20 mouse cellular contexts compared by ENCODE assay signal in genomic region chr6:59968222-59968621, GRCm38 (mm10).
DNase-seq lines count a peak whose midpoint lies in the region; ATAC-seq and TF ChIP-seq lines count a peak whose summit lies in the region.
"Had no signal": no experiment of that assay in that cellular context is flagged by ENCODE, and none has a peak within 500 bp of the region (broad histone marks: within the 10 kb centered on the region; RNA-seq: fewer than 3 reads in every experiment).

No protein-coding gene starts in this region.

- no peak overlapping the region for H3K9ac ChIP-seq in heart, embryonic 14.5 days (ENCODE audit: low read length)
- no peak overlapping the region for H3K9ac ChIP-seq in heart, postnatal 0 days (replicated peaks; ENCODE audit: low read depth, low read length)
- H3K9ac ChIP-seq in heart, adult 2 months (ENCODE audit: low read depth, low read length), result no peak overlapping the region
- H3K9ac ChIP-seq: embryonic facial prominence, embryonic 13.5 days; embryonic facial prominence, embryonic 15.5 days; forebrain, embryonic 12.5 days had no signal

- no peaks in the 10 kb centered on the region for H3K9me3 ChIP-seq in heart, embryonic 14.5 days (ENCODE audit: control insufficient read depth, low read length)
- H3K9me3 ChIP-seq in heart, postnatal 0 days (replicated peaks; ENCODE audit: control insufficient read depth, low read length), result no peaks in the 10 kb centered on the region
- H3K9me3 ChIP-seq: embryonic facial prominence, embryonic 13.5 days; embryonic facial prominence, embryonic 15.5 days had no signal

- no peak for TF ChIP-seq EP300 in heart, postnatal 0 days (IDR thresholded peaks at IDR 0.05; ENCODE audit: low read depth)
- no peak for TF ChIP-seq EP300 in heart, adult 2 months (IDR thresholded peaks at IDR 0.05; ENCODE audit: insufficient read depth, low read depth, low read length)

- no peak for DNase-seq in heart, postnatal 25 days (ENCODE audit: low spot score)
- DNase-seq in heart, postnatal 0 days (ENCODE audit: low spot score), result no peak
- DNase-seq in heart, adult 2 months, result no peak
- DNase-seq: adrenal gland, adult 2 months; adrenal gland, postnatal 10 days; adrenal gland, postnatal 25 days; cerebellum, adult 11 months; cerebellum, adult 18-20 months; cerebellum, adult 8-10 months; cerebellum, adult 9-11 months; cerebellum, postnatal 36 days; embryo, embryonic 11 days had no signal

- intact Hi-C loops in heart, postnatal 25 days (cut with DNase I), result no loop called here
- intact Hi-C loops in heart, adult 2 months (cut with DNase I), result no loop called here

- 60% methylated on average over 4 of the region's 4 CpGs for WGBS in heart, embryonic 14.5 days
- WGBS in heart, postnatal 0 days, result 54% methylated on average over 4 of the region's 4 CpGs
- 48% methylated on average over 4 of the region's 4 CpGs for WGBS in heart, adult 2 months

- ATAC-seq in heart, embryonic 14.5 days (ENCODE audit: insufficient number of reproducible peaks, insufficient read depth, low FRiP score, low read depth), result 0 out of 2 replicates have a peak, but pooled peaks have one; percentile 50
- ATAC-seq in heart, postnatal 0 days (ENCODE audit: insufficient read depth, low read depth), result peak; percentile 63
- ATAC-seq: forebrain, embryonic 14.5 days; forebrain, embryonic 16.5 days had no signal

- TF ChIP-seq CTCF in heart, postnatal 0 days (IDR thresholded peaks at IDR 0.05; ENCODE audit: low read depth), result no peak
- TF ChIP-seq CTCF in heart, adult 2 months (IDR thresholded peaks at IDR 0.05), result no peak

- no peaks in the 10 kb centered on the region for H3K27me3 ChIP-seq in heart, embryonic 14.5 days (ENCODE audit: control insufficient read depth, insufficient read depth, low read length)
- no peaks in the 10 kb centered on the region for H3K27me3 ChIP-seq in heart, postnatal 0 days (ENCODE audit: control insufficient read depth, insufficient read depth, low read length)
- no peaks in the 10 kb centered on the region for H3K27me3 ChIP-seq in heart, adult 2 months (ENCODE audit: control insufficient read depth, insufficient read depth, low read length)
- H3K27me3 ChIP-seq: embryonic facial prominence, embryonic 13.5 days; embryonic facial prominence, embryonic 15.5 days; forebrain, embryonic 12.5 days had no signal

- H3K79me2 ChIP-seq in heart, adult 2 months (replicated peaks; ENCODE audit: control insufficient read depth, insufficient read depth, low read length), result no peaks in the 10 kb centered on the region

- no peak overlapping the region for H3K4me2 ChIP-seq in heart, embryonic 14.5 days (ENCODE audit: low read length)
- H3K4me2 ChIP-seq in heart, postnatal 0 days (ENCODE audit: low read depth, low read length), result no peak overlapping the region
- H3K4me2 ChIP-seq: embryonic facial prominence, embryonic 13.5 days; embryonic facial prominence, embryonic 15.5 days; forebrain, embryonic 12.5 days had no signal

- no peaks in the 10 kb centered on the region for H3K36me3 ChIP-seq in heart, embryonic 14.5 days (ENCODE audit: control insufficient read depth, insufficient read depth, low read length)
- H3K36me3 ChIP-seq in heart, postnatal 0 days (replicated peaks; ENCODE audit: control insufficient read depth, insufficient read depth, low read length), result no peaks in the 10 kb centered on the region
- no peaks in the 10 kb centered on the region for H3K36me3 ChIP-seq in heart, adult 2 months (ENCODE audit: control insufficient read depth, insufficient read depth, low read length)
- H3K36me3 ChIP-seq: embryonic facial prominence, embryonic 13.5 days; embryonic facial prominence, embryonic 15.5 days; forebrain, embryonic 10.5 days; forebrain, embryonic 12.5 days had no signal

- H3K4me1 ChIP-seq in heart, embryonic 14.5 days (ENCODE audit: control insufficient read depth in 2 of 2, insufficient read depth in 2 of 2, low read length in 2 of 2), result peaks cover 0 to 2% of the 10 kb centered on the region in 2 experiments; a peak in 1 of 4 replicates
- H3K4me1 ChIP-seq in heart, postnatal 0 days (ENCODE audit: control insufficient read depth, insufficient read depth), result no peaks in the 10 kb centered on the region
- H3K4me1 ChIP-seq in heart, adult 2 months (ENCODE audit: control insufficient read depth, insufficient read depth, low read length), result no peaks in the 10 kb centered on the region
- H3K4me1 ChIP-seq: embryonic facial prominence, embryonic 13.5 days; embryonic facial prominence, embryonic 15.5 days; forebrain, embryonic 10.5 days; forebrain, embryonic 12.5 days had no signal

- H3K27ac ChIP-seq in heart, embryonic 14.5 days (replicated peaks in 1 of 2; ENCODE audit: control insufficient read depth in 1 of 2, insufficient read depth in 1 of 2, low read depth in 2 of 2, low read length in 2 of 2), result 0 out of 4 replicates have a peak overlapping the region, but pooled peaks of 1 of the 2 experiments have one; percentile 8
- no peak overlapping the region for H3K27ac ChIP-seq in heart, postnatal 0 days (ENCODE audit: low read depth)
- H3K27ac ChIP-seq in heart, adult 2 months, result no peak overlapping the region
- H3K27ac ChIP-seq: embryonic facial prominence, embryonic 13.5 days; embryonic facial prominence, embryonic 15.5 days; forebrain, embryonic 10.5 days; forebrain, embryonic 12.5 days had no signal

- no peak for TF ChIP-seq POLR2A in heart, adult 2 months (IDR thresholded peaks at IDR 0.05; ENCODE audit: insufficient read depth, low read depth, low read length)

- no peak overlapping the region for H3K4me3 ChIP-seq in heart, embryonic 14.5 days (ENCODE audit: control insufficient read depth in 1 of 2, insufficient read depth in 1 of 2, low read depth in 1 of 2, low read length in 2 of 2)
- H3K4me3 ChIP-seq in heart, postnatal 0 days (ENCODE audit: low read depth, low read length), result no peak overlapping the region
- no peak overlapping the region for H3K4me3 ChIP-seq in heart, adult 2 months
- H3K4me3 ChIP-seq: embryonic facial prominence, embryonic 13.5 days; embryonic facial prominence, embryonic 15.5 days; erythroblast, embryonic 14.5 days; forebrain, embryonic 10.5 days; forebrain, embryonic 12.5 days had no signal
